ENCODE assay signal across 8 mouse cellular contexts in the genomic region with DNA sequence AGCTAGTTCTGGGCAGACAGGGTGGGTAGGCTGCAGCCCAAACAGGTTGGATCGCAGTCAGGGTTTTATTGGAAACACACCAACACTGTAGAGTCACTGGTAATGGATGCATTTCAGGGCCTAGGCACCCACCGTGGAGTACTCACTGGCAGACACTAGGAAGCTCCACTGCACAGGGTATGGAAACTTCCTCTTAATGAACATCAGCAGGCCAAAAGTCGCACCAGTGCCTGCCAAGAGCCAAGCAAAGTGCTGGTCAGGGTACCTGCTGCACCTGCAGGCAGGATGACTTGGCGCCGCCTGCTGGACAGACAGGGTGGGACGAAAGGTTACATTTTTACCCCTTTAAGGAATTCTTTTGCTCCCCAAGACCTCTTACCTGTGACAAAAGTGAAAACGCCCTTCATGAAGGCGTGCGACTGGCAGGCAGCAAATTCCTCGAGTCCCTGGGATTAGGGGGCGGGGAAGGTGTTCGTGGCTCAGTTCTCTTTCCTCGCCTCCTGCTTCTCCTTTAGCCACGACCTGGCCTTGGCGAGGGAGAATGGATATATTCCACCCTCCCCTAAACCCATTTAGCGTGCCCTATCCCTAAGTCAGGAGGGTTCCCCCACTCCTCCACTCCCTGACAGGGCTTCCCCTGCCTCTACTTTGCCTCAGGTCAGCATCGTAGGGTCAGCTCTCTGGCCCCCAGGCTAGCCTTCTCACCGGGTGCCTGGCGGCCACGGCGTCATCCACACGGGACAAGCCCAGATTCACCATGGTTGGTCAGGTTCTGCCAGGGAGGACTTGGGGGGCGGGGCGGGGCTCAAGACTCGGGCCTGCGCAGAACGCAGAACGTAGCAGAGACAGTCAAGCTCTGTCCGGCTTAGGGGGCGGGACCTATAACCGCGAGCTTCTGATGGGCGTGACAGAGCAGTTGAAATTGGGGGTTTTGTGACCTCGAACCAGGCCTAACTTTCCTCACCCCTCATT. TPM values are rescaled to one million over a fixed set of nuclear protein-coding genes. Genes with fewer than 3 reads are reported as not detected.
DNase-seq lines count a peak whose midpoint lies in the region; ATAC-seq and TF ChIP-seq lines count a peak whose summit lies in the region.

TSS of gene Tmem141 (minus strand) at position 777 of the 972 bp plus-strand sequence.

- peak; percentile 80 for DNase-seq in CH12.LX (ENCODE audit: extremely low read depth)
- peak; percentile 91 to 93 for DNase-seq in heart, postnatal 10 days
- DNase-seq in layer of hippocampus, adult 11-12 months (ENCODE audit: low spot score), result peak; percentile 88
- peak; percentile 93 to 96 for DNase-seq in lung, adult 18-20 months
- DNase-seq in testis, postnatal 14 days (ENCODE audit: low spot score), result peak; percentile 88

- H3K27ac ChIP-seq in CH12.LX (ENCODE audit: insufficient read depth, low read depth), result no peak within 1 kb of the TSS
- peak within 1 kb of the TSS; percentile 19; the same call in 1 of the 2 replicates for H3K27ac ChIP-seq in forebrain, embryonic 13.5 days
- peak within 1 kb of the TSS; percentile 75 for H3K27ac ChIP-seq in neural tube, embryonic 15.5 days (replicated peaks)

- H3K9me3 ChIP-seq in CH12.LX (replicated peaks; ENCODE audit: low read length), result no peaks in the 10 kb centered on the region
- H3K9me3 ChIP-seq in forebrain, embryonic 13.5 days (replicated peaks), result no peaks in the 10 kb centered on the region
- H3K9me3 ChIP-seq in neural tube, embryonic 15.5 days (replicated peaks), result no peaks in the 10 kb centered on the region

- H3K4me3 ChIP-seq in CH12.LX (replicated peaks in 1 of 3; ENCODE audit: low read depth in 2 of 3, low read length in 2 of 3, poor library complexity in 1 of 3), result peak within 1 kb of the TSS; percentile 52 to 60 (median 56)
- H3K4me3 ChIP-seq in forebrain, embryonic 13.5 days, result peak within 1 kb of the TSS; percentile 44
- H3K4me3 ChIP-seq in neural tube, embryonic 15.5 days (replicated peaks), result peak within 1 kb of the TSS; percentile 55

- peak; percentile 56; the same call in 1 of the 2 replicates for TF ChIP-seq POLR2A in CH12.LX (IDR thresholded peaks at IDR 0.05; ENCODE audit: low read depth, low read length)

- peak within 1 kb of the TSS; percentile 51; the same call in 1 of the 2 replicates for H3K9ac ChIP-seq in CH12.LX (ENCODE audit: insufficient read depth, low read depth)
- peak within 1 kb of the TSS; percentile 67 for H3K9ac ChIP-seq in forebrain, embryonic 13.5 days
- H3K9ac ChIP-seq in neural tube, embryonic 15.5 days (replicated peaks), result peak within 1 kb of the TSS; percentile 55

- peak; percentile 38 for TF ChIP-seq RAD21 in CH12.LX (IDR thresholded peaks at IDR 0.05; ENCODE audit: low read depth, low read length)

- intact Hi-C loops in heart, postnatal 10 days (cut with DNase I), result no loop called here

- no peaks in the 10 kb centered on the region for H3K79me2 ChIP-seq in CH12.LX (replicated peaks; ENCODE audit: control insufficient read depth, extremely low read depth, insufficient read depth, poor library complexity, severe bottlenecking)

- peaks cover 0 to 3% of the 10 kb centered on the region in 2 experiments for H3K36me3 ChIP-seq in CH12.LX (replicated peaks in 1 of 2; ENCODE audit: control insufficient read depth in 1 of 2, insufficient read depth in 1 of 2, low read length in 1 of 2)
- H3K36me3 ChIP-seq in forebrain, embryonic 13.5 days (ENCODE audit: poor library complexity, severe bottlenecking), result no peaks in the 10 kb centered on the region
- H3K36me3 ChIP-seq in neural tube, embryonic 15.5 days, result no peaks in the 10 kb centered on the region

- dilution Hi-C loops in CH12.LX (cut with MboI; ENCODE audit: extremely low pct_ligation_motif_present, extremely low pct_unique_long_range_greater_than_20kb, low sequenced_read_pairs), result no loop called here

- ATAC-seq in cerebellum, adult (ENCODE audit: insufficient number of reproducible peaks, low FRiP score, low TSS enrichment), result peak; percentile 88
- ATAC-seq in forebrain, embryonic 13.5 days, result peak; percentile 94
- peak; percentile 94 for ATAC-seq in neural tube, embryonic 15.5 days (ENCODE audit: low FRiP score)

- H3K4me2 ChIP-seq in CH12.LX (ENCODE audit: insufficient read depth, low read depth, poor library complexity, severe bottlenecking), result peak within 1 kb of the TSS; percentile 82
- peak within 1 kb of the TSS; percentile 69 for H3K4me2 ChIP-seq in forebrain, embryonic 13.5 days
- peak within 1 kb of the TSS; percentile 83 for H3K4me2 ChIP-seq in neural tube, embryonic 15.5 days

- in situ Hi-C loops in CH12.LX (cut with MboI; ENCODE audit: low pct_ligation_motif_present, low pct_unique_long_range_greater_than_20kb, low sequenced_read_pairs), result no loop called here

- peaks cover 42% of the 10 kb centered on the region for H3K27me3 ChIP-seq in CH12.LX (replicated peaks)
- H3K27me3 ChIP-seq in forebrain, embryonic 13.5 days, result peaks cover 16% of the 10 kb centered on the region
- H3K27me3 ChIP-seq in neural tube, embryonic 15.5 days (replicated peaks), result peaks cover 20% of the 10 kb centered on the region

- TF ChIP-seq CTCF in CH12.LX (conservative IDR thresholded peaks at IDR 0.05 in 1 of 2, IDR thresholded peaks at IDR 0.05 in 1 of 2; ENCODE audit: low read depth in 2 of 2, low read length in 2 of 2), result peak; percentile 69 to 74

- WGBS in forebrain, embryonic 13.5 days, result 6% methylated on average over 34 of the region's 34 CpGs
- WGBS in neural tube, embryonic 15.5 days, result 7% methylated on average over 34 of the region's 34 CpGs

- TF ChIP-seq EP300 in CH12.LX (IDR thresholded peaks at IDR 0.05; ENCODE audit: low read length), result no peak

- H3K4me1 ChIP-seq in CH12.LX (ENCODE audit: control insufficient read depth in 1 of 2, insufficient read depth in 2 of 2), result peaks cover 0 to 10% of the 10 kb centered on the region in 2 experiments; a peak in 2 of 4 replicates
- peaks cover 13% of the 10 kb centered on the region for H3K4me1 ChIP-seq in forebrain, embryonic 13.5 days
- H3K4me1 ChIP-seq in neural tube, embryonic 15.5 days, result peaks cover 15% of the 10 kb centered on the region

TF ChIP-seq in CH12.LX, 34 proteins besides CTCF, POLR2A, EP300 and RAD21:
- TF ChIP-seq E2F4 (IDR thresholded peaks at IDR 0.05; ENCODE audit: insufficient replicate concordance, low read depth, low read length) (no peak), TCF12 (IDR thresholded peaks at IDR 0.05; ENCODE audit: low read depth, low read length) (peak; percentile 35; the same call in 1 of the 2 replicates), SMC3 (IDR thresholded peaks at IDR 0.05; ENCODE audit: low read depth, low read length) (peak; percentile 54), IRF4 (IDR thresholded peaks at IDR 0.05; ENCODE audit: low read depth, low read length) (peak; percentile 27; the same call in 1 of the 2 replicates), NRF1 (IDR thresholded peaks at IDR 0.05; ENCODE audit: low read depth, low read length) (peak; percentile 87)

RNA-seq across cellular contexts. Expression of gene Tmem141, which starts in this region (rescaled TPM):
- 8.9 and 11.1 TPM in 2 replicates for total RNA-seq in CH12.LX (2012; rRNA removed)
- 6.5 and 7.7 TPM in 2 replicates for total RNA-seq in CH12.LX (2014; rRNA removed)
- 5.2 and 6.2 TPM in 2 replicates for polyA plus RNA-seq in CH12.LX (2012; ENCODE audit: insufficient read length, low read depth)
- polyA plus RNA-seq in forebrain, embryonic 13.5 days (2015; fragmentation: Nextera tagmentation; extraction: Ambion mirVana), result 14.3 and 16.2 TPM in 2 replicates
- total RNA-seq in heart, postnatal 10 days (2021), result 10 to 100 TPM; 22.1 to 24.6 TPM
- 53.4 and 56.6 TPM in 2 replicates for polyA plus RNA-seq in neural tube, embryonic 15.5 days (2015; fragmentation: Nextera tagmentation; extraction: Ambion mirVana)
